Mouse (Mus musculus) lung, postnatal 14 days (tissue): ENCODE data around the gene Gnat1.
A peak's percentile ranks its signal among the peaks of the same experiment; 100 is the strongest.

ENCODE experiments used
- DNase-seq: peaks from one replicate; pipeline ENCODE4 v3.0.0; 2021

The Gnat1 gene

DNA sequence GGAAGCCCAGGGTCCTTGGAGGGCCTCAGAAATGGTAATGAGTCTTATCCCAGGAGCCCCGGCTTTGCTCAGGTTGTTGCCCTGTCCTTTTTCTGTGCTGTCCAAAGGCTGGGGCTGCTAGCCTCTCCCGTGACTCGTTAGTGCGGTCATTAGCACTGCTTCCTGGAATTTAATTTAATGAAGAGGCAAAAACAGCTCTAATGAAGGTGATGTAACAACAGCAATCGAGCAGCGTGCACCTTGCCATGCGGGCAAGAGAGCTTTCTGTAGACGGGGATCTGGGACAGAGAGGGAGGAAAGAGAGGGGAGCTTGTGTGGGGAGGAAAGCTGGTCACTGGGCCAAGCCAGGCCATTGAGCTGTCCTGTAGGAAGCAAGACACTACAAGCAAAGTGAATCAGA lies 37.8 kb downstream of the Gnat1 start:
- DNase-seq = no peak

DNA sequence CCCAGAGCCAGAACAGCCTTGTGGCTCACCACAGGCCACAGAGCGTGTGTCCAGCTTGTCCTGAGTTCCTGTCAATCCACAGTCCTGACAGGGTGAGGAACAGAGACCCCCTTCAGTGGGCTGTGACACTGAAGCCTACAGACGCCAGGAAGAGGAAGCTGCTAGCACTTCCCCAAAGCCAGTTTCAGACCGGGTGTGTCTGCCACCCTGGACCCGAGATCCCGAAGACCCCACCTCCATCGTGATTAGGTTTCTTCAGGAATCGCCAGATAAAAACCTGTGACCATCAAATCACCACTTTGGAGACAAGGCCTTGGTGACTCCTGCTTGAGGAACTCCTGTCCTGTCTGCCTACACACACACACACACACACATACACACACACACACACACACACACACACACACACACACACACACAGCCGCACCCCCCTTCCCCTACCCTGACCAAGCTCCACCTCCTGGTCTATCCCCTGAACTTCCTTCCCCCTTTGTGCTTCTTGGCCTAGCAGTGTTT lies 39.2 kb downstream of the Gnat1 start:
- DNase-seq = peak; percentile 40

GRCm38 (mm10) chr9:107637070-107637469 lies 42.4 kb downstream of the Gnat1 start:
- no peak for DNase-seq

DNA sequence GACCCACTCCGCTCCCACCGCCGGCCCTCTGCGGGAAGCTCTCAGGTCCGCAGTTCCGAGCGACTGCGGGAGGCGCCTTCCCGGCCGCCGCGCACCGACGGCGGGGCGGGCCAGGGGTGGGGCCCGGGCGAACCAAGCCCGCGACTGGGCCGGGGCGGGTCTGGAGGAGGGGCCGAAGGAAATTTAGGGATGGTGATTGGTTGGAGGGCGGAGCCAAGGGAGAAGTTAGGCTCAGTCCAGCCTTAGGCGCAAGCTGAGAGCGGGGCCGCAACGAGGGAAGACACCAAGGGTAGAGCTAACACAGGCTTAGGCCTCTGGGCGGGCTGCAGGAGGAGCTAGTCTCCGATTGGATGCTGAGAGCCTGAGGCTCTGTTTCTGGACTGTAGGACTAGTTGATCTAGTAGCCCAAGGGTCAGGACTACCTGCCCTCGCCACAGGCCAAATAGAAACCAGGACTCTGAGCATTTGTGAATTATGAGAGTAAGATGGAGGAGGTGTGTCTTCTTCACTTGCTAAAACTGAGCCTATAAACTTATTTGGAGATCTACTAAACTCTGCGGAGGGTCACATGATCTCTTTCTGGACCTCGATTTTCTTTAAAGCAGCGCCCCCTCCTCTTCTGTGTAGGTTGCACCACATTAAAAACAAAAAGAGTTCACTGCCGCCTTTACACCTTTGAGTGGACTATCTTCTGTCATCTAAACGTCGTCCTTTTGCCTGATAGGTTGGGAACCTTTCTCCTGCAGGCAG lies 44.1 kb downstream of the Gnat1 start, which contains the start of gene Gnai2:
Gene Gnai2 (minus strand): TSS at position 89 of the 750 bp plus-strand sequence.
- peak; percentile 97 for DNase-seq

DNA sequence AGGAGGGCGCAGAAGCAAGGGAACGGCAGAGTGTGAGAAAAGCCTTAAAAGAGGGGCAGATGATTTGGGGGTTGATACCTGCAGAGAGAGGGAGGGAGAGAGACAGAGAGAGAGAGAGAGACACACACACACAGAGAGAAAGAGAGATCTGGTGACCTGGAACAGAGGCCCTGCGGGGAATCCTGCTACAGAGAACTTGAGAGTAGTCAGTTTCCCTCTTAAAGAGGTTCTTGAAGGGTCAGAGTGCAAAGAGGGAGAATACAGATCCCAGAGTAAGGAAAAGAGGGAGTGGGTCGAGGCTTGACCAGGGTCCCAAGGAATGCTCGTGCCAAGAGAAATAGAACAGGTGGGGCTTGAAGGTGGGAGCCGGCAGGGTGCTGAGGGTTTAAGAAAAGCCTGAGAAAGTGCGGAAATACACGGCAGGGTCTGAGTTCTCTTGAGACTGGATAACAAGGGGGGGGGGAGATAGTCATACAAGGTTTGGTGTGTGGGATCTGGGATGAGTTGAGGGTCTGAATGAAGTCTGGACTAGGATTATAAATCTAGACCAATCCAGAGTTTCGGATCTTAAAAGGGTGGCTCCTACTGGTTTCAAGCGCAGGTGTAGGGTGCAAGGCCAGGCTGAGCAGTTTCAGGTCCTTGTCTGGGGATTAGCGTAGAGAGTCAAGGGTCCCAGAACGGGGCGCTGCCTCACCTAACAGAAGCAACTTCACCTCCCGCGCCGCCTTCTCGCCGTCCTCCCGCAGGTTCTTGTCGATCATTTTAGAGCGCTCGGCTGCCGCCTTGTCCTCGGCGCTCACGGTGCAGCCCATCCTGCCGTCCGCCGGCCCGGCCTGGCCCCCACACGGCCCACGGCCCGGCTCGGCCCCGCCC lies 44.9 kb downstream of the Gnat1 start:
- DNase-seq = no peak

GRCm38 (mm10) chr9:107633661-107634405 lies 45.7 kb downstream of the Gnat1 start:
- DNase-seq = peak; percentile 31

DNA sequence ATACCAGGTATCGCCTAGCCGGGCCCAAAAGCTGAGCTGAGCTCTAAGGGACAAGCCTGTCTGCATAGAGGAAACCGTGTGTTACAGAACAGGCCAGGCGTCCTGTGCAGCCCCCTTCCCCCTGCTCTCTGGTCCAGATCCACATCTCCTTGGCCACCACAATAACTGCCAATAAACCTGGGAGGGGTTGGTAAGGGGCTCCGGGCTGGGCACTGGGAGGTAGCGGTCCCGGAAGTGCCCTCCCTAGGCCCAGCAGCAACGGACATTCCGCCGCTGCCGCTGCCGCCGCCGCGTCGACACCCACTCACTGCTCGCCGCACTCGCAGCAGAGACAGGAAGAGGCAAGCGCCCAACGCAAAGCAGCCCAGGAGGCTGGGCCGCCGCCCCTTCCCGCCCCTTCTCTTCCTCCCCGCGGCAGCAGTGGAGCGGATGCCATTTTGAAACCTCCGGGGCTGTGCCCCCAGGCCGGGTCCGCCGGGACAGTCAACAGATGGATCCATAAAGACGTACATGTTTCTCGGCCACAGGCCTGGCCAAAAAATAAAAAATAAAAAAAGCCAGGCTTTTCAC lies 46.3 kb downstream of the Gnat1 start:
- DNase-seq = peak; percentile 87

DNA sequence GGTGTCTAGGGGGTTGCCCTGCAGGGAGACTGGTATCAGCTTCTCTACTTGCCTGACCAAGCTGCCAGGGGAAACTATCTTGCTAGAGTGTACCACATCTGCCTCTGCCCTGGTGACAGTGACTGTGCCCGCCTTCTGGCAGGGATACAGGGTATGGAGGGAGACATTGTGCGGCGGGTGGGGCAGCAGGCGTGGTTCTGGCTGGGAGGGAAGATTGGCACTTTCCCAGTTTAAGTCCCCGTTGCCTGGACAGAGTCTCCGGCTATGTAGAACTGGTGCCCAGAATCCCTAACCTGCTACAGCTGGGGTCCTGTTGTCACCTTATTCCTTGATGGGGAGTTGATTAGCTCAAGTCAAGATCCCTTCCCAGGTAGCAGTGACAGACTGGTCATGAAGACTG lies 47.0 kb downstream of the Gnat1 start:
- DNase-seq = peak; percentile 73

DNA sequence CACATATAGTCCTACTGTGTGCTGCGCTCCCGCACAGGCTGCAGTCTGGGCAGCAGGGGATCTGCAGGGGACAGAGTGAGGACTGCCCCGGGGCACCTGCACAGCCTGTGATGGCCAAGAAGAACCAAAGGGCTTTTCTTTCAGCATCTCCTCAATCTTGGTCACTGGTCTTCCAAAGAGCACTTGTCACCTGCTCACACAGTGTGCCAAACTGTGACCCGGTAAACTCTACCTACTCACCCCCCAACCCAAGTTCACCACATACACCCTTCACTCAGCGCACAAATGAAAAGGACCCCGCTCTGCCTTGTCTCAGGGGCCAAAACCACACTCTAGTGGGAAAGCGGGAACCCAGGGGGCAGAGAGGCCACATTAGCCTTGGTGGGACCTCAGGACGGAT lies 47.7 kb downstream of the Gnat1 start:
- no peak for DNase-seq

GRCm38 (mm10) chr9:107631311-107631826 lies 48.1 kb downstream of the Gnat1 start:
- no peak for DNase-seq

- no peak for DNase-seq
Observed at GRCm38 (mm10) chr9:107630576-107630975, 48.9 kb downstream of the Gnat1 start.

- no peak for DNase-seq
Observed at GRCm38 (mm10) chr9:107629901-107630425, 49.5 kb downstream of the Gnat1 start.

- no peak for DNase-seq
Observed at GRCm38 (mm10) chr9:107629411-107629730, 50.1 kb downstream of the Gnat1 start.

GRCm38 (mm10) chr9:107628721-107629410 lies 50.6 kb downstream of the Gnat1 start:
- peak; percentile 59 for DNase-seq

DNA sequence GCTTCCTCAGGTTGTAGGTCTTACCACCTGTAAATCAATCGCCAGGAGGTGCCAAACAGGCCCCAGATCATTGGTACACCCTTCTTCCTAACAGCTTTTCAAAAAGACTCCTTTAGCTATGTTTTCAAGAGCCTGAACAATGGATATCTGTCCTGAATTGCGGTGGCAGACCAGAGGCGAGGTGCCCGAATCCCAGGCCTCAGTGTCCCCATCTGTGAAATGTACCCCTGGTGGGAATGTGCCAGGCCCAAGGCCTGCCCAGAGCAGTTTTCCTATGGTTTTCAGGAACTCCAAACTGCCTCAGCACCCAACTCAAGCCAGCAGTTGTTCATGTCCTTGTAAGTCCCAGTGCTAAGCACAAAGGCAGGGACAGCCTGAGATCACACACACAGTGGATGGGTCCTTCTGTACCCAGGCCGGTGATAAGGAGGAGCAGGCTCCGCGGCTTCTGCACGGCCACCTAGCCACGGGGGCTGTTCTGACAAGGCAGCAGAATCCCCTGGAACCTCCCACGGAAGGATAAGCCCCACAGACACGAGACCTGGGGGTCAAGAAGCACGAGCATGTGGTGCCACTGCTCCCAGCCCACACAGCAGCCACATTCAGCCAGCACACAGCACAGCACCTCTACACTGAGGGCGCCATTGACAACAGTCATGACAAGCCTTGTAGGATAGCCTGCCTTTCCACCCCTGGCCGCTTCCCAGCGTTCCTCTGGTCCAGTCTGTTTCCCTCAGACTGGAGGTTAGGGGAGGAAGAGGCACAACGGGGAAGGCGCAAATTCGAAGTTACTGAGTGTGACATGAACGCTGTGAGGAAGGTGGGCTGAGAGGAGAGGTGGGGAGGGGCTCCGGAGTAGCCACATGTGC lies 51.9 kb downstream of the Gnat1 start:
- DNase-seq = no peak

DNA sequence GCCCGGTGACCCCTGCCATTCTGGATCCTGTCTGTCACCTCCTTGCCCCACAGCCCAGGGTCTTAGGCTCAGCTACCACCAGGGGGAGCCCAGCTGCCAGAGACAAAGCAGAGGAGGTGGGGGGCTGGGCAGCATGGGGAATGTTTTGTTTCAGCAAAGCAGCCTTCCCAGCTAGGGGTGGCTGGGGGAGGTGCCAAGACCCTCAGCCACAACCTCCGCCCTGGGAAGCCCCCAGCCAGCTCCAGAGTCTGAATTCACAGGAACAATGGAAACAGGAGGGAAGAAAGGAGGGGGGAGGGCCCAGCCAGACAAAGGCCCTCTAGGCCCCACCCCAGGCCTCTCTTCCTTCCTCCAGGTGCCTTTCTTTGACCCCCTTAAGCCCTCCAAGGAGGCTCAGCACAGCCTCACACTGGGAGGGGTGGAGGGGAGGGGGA lies 52.7 kb downstream of the Gnat1 start:
- DNase-seq = peak; percentile 92

DNA sequence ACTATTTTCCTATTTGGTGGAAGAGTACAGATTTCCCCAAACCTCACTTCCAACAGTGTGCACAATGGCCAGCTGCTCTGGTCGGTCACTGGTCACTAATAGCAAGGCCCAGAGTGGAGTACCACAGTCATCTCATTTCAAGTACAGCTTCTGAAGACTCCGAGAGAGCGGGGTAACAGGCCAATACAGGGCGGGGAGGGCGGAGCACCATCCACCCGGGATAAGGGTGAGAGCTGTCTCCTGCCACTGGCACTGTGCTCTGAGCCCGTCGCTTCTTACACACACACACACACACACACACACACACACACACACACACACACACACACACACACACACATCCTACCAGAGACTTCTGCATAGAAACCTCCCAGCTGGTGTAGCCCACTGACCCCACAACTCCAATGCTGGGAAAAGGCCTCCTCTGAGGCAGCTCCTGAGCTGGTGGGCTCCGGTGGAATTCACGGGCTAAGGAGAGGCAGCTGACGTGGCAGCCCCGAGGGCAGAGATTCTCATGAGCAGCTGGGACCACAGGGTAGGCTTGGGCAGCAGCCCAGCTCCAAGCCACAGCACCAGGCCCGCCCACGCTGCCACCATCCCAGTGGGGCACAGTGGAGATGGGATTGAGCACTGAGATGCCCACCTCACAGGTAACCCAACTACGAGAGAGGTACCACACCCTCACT lies 53.2 kb downstream of the Gnat1 start:
- no peak for DNase-seq

DNA sequence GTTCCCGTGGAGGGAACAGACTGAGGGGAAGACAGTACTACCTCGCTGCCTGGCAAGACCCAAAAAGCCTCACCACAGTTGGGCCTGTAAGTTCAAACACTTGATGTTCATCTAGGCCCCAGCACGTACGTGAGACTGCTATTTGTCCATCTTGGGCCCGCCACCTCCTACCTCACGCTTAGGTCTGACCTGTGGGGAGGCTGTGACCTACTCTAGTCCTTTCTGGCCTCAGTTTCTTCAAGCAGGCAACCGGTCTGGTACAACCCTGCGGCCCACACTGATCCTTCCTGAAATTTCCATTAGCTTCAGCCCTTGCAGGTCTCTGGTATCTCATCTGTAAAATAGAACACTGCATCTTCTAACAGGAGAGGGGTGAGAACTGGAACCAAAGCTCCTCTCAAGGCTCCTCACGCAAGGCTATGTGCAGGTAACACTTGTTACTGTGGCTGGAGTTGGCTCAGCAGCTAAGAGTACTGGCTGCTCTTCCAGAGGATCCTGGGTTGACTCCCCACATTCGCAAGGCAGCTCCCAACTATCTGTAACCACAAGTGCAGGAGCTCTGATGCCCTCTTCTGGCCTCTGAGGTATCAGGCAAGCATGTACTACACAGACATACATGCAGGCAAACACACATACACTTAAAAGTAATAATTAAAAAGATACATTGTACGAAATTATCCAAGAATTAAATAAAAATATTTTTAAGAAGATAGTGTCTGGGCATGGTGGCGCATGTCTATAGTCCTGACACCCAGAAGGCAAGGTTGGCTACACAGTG lies 54.0 kb downstream of the Gnat1 start:
- DNase-seq = no peak

DNA sequence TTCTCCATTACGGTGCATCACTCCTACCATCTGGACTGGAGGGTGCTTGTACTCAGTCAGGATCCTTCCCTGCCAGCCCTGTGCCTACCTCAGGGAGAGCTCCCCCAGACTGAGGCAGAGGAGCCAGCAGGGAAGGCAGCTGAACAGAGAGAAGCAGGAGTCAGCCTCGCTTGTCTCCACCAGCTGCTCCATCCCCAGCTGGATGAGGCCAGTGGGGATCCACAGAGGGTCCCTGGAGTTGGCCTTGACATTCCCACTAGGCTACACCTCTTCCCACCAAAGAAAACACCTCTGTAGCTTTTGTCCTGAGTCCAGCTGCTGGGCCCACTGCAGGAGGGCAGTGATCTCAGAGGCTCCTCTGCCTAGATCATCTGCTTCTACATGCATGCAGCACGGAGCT lies 54.6 kb downstream of the Gnat1 start:
- no peak for DNase-seq
